Mouse (Mus musculus) kidney, postnatal 36 days (tissue): ENCODE measurements at regions not wholly inside any gene's neighbourhood (a gene's known extent, or its start where the extent isn't known, plus 50 kb on each side); places are given as distances from the start of the nearest gene placed in this dataset.
"Not testable (repeated sequence)": the region's sequence is repeated elsewhere in the genome, so short reads cannot be mapped to it uniquely, and the experiment has no call there.

ENCODE experiments used
- DNase-seq, 2 experiments: peaks; one replicate each; pipeline ENCODE4 v3.0.0; 2021 to 2022; ENCODE audit warnings: mixed read lengths in 2 of 2

GRCm38 (mm10) chr7:75360874-75361273 is 51.8 kb upstream of the Sv2b start:
- no peak for DNase-seq

GRCm38 (mm10) chr7:75362541-75362940 is 53.5 kb upstream of the Sv2b start:
- DNase-seq, result no peak

GRCm38 (mm10) chr7:75365480-75365879 is 56.4 kb upstream of the Sv2b start:
- no peak for DNase-seq

GRCm38 (mm10) chr7:75366285-75366882 is 57.3 kb upstream of the Sv2b start:
- peak; percentile 55 to 91 for DNase-seq

DNA sequence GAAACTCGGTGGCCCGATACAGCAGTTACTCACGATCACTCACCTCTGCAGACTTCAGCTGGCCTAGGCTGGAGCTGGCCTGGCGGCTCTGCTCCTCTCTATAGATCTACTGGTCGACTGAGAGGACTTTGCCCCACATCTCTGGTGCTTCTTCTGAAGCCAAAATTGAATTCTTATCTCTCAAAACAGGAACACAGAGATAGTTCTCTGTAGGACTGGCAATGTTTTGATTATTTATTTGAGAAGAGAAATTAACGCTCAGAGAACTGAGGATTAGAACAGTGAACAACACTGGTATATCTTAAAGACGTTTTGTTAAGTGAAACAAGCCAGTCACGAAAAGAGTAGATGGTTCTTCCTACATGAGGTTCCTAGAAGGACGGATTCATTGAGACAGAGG is 59.3 kb upstream of the Sv2b start:
- no peak for DNase-seq

DNA sequence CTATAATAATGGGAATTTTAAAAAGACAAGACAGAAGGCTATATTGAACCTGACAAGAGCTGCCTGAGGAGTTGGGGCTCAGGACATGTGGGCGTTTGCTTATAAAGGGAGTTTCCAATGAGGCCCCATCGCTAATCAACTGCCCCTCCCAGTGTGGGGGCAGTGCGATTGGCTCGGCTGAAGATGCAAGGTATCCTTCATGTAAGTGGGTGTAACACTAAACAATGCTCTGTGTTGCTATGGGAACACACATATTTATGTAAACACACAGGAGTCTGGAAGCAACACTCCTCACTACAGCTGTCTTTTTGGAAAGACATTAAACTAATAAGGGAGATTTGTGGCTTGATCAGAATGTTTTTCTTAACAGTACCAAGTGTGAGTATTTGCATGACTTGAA is 60.3 kb upstream of the Sv2b start:
- DNase-seq, result no peak

- DNase-seq, result peak; percentile 75 to 89
Measured at GRCm38 (mm10) chr7:75370595-75371519, 61.8 kb upstream of the Sv2b start.

DNA sequence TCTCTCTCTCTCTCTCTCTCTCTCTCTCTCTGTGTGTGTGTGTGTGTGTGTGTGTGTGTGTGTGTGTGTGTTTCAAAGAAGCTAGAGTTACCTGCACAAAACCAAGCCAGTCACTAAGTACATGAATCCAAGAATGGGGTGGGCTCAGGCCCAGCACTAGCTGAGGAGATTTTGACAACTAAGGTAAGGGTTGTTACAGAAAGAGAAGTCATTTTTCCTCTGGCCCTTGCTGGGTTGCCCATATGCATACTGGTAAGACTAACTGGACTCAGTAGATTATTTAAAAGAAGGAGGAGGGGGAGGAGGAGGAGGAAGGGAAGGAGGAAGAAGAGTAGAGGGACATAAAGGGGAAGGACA is 62.4 kb upstream of the Sv2b start:
- DNase-seq, result no peak

DNA sequence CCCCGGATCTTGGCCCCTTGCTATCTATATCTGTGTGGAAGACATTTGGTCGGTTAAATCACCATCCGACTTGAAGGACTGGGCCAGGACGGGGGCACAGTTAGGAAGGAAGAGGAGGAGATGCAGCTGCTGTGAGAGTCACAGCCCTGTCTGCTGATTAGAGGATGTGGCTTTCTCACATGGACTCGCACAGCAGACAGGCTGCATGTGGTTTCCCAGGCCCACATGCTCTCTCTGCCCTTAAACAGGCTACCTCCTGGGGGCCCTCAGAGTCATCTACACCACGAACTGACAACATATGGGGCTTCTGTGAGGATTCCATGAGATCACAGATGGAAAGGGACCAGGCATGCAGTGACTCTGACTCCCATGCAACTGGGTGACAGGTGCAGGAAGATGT is 62.9 kb upstream of the Sv2b start:
- DNase-seq, result peak; percentile 10 to 13

- no peak for DNase-seq
Measured at GRCm38 (mm10) chr7:75372892-75373444, 63.9 kb upstream of the Sv2b start.

DNA sequence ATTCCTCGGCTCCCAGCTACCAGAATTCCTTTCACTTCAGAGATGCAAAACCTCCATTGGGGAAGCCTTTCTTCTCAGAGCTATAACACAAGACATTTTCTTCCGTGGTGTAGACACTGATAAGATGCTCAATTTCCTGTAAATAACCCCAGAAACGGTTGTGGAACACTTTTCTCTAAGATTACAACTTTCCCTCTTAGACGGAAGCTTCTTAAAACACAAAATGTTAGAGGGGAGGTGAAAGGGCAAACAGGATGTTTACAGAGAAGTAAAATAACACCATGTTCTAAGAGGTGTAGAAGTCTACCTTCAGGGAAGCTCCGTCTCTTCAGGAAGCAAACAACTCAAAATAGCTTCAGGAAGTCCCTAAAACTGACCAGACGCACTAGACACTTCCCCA is 65.4 kb upstream of the Sv2b start:
- no peak for DNase-seq

- no peak for DNase-seq
Measured at GRCm38 (mm10) chr7:75379595-75379994, 70.5 kb upstream of the Sv2b start.

DNA sequence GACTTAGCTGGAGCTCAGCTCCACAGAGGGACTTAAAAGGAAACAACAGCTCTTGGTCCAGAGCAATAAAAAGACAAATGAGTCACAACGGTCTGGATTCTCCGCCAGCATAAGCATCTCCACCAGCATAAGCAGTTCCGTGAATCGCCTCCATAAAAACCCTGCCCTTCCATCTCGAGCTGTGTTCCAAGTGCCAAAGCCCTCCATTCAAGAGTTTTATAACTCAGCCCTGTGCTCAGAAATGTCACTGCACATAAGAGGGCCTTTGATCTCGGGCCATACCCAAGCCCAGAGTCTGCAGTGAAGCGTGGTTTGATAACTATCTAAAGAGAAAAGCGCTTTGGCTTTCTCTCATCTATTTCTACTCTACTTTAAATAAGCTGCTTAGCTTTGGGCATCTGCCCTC is 70.8 kb upstream of the Akap13 start:
- DNase-seq, result no peak

GRCm38 (mm10) chr7:75387033-75387432 is 68.3 kb upstream of the Akap13 start:
- no peak for DNase-seq

DNA sequence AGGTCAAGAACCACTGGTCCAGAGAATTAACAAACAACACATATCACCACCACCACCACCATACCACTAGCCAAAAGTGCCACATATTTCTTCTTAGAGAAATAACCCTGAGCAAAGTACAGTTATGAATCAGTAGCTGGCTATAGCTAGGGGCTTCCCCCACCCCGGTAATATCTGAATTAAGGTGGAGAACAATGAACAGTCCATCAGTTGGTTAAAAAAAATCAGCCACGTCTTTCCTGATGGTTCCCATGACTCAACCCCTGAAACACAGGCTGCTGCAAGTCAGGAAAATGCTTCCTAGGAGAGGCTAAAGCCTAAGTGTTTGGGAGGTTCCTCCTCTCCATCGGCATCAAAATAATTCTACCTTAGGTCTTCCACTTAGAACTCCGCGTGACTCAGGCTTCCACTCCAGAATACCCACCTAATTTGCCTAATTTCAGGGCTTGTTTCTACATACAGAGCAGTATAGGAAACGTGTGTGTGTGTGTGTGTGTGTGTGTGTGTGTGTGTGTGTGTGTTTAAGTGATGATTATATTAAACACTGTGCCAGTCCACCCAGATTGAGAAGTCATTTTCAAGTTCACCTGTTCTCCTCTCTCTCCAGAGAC is 67.4 kb upstream of the Akap13 start:
- DNase-seq, result no peak

GRCm38 (mm10) chr7:75390162-75390561 is 65.2 kb upstream of the Akap13 start:
- no peak for DNase-seq

DNA sequence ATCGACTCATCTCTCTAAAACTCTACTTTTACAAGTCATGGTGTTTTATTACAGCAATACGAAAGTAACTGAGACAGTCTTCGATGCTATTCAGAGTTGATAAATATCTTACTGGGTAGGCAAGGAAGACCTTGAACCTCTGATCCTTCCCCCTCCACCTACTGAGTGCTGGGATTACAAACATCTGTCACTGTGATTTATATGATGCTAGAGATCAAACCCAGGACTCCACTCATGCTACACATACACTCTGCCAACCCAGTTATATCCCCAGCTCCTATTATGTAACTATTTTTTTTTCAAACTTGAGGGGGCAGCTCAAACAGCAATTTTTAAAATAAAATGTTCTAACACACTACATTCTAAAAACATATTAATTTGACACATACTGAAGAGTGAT is 62.6 kb upstream of the Akap13 start:
- no peak for DNase-seq

GRCm38 (mm10) chr7:75393466-75393865 is 61.9 kb upstream of the Akap13 start:
- no peak for DNase-seq

- no peak for DNase-seq
Measured at GRCm38 (mm10) chr7:75394866-75395580, 60.3 kb upstream of the Akap13 start.

DNA sequence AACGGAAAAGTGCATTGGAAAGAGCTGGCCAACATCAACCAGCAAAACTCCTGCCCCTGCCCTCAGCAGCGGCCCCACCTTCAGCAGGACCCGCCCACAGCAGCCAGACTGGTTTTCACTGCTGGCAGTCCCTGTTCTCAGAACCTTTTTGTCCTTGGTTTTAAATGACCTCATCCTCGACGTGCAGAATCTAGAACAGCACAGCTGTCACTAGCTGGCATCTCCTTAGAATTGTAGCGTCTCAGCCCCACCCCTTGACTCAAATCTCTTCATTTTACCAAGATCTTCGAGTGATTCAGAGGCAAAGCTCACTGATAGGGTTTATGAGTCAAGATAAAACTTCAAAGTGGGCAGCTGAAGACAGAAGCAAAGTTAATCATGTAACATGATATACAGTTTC is 57.8 kb upstream of the Akap13 start:
- DNase-seq, result peak; percentile 26 to 38

- DNase-seq, result not testable (repeated sequence)
Measured at GRCm38 (mm10) chr7:75398480-75398879, 56.9 kb upstream of the Akap13 start.

- peak; percentile 74 to 85 for DNase-seq
Measured at GRCm38 (mm10) chr7:75398904-75399724, 56.2 kb upstream of the Akap13 start.
